Mouse (Mus musculus): ENCODE data around the gene Fbxl4.
"Not testable (repeated sequence)": the region's sequence is repeated elsewhere in the genome, so short reads cannot be mapped to it uniquely, and the experiment has no call there.

The Fbxl4 gene

DNA sequence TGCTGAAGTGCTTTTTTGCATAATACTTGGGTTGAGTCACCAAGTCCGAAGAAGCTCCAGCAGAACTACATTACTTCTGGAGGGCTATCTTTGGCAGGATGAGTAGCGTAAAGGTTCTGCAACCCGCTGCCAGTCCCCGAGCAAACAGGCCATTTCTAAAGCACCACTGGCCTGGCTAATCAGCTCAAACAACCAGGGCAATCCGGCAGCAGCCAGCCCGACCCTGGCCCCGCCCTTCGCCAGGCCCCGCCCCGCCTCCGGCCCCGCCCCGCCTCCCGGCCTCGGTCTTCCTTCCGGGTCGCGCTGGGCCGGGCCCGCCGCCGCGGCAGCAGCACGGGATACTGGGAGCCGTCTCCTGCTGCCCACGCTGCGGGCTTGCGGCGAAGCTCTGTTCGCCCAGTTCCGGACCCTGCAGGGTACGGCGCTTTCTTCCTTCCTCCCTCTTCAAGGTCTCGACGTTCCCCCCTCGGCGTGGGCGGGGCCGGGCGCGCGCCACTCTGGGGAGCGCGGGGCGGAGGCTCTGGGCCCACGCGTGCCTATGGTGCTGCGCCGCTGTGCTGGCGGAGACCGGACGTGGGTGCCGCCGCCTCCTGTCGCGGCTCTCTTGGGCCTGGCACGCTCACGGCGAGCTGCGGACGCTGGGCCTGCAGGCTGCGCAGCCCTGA lies at the start of gene Fbxl4:
Gene Fbxl4 (plus strand): TSS at position 278 of the 665 bp plus-strand sequence.
- peak; percentile 87 for DNase-seq

DNA sequence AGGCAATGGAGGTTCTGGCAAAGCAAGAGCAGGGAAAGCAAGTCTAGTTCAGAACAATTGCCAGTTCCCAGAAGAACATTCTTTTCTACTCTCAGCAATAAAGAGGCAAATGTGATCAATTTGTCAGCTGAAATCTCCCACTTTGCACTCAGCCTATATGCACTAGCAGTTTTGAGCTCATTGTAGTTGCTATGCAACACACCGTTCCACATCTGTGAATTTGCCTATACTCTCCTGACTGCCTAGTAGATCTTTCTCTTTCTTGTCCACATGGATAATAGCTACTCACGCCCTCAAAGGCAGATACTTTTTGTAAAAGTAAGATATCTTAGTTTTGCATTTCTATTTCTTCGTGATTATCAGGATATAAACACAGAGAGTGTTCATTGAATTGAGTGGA lies 42.8 kb upstream of the Fbxl4 start:
- no peak for DNase-seq

DNA sequence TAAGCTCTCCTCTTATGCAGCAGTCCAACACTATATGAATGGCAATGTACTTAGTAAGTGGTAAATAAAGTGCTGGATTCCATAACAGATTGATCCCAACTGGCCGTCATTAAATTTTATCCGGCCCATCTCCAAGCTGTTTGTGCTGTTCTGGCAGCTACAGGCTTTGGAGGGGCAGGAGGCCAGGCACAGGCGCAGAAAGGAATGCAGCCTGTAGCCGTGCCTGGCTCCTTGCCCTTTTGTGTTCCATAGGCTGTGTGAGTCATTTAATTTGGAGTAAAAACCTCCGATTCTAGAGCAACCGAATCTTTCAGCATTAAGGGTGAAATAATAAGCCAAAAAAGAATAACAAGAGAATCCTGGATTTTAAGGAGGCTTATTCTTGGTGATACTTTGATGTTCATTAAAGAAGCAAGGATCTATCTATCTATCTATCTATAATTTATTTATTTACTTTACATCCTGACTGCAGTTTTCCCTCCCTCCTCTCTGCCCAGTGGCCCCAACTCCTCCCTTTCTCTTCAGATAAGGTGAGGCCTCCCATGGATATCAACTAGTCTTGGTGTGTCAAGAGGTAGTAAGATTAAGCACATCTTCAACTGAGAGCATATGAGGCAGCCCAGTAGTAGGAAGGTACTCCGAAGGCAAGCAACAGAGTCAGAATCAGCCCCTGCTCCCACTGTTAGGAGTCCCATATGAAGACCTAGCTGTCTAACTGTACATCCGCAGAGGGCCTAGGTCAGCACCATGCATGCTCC lies 14.3 kb upstream of the Fbxl4 start:
- DNase-seq = peak; percentile 7

DNA sequence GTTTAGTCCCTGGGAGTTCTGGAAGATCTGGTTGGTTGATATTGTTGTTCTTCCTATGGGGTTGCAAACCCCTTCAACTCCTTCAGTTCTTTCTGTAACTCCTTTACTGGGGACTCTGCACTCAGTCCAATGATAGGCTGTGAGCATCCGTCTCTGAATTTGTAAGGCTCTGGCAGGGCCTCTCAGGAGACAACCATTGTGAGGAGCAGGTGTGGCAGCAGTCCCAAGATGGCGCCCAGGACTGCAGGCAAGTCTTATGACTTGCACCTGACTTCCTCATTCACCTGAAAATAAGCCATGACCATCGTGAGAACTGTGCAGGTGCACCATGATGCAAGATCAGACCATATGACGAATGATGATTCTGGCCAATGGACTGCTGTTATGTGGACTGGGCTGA lies 8.3 kb upstream of the Fbxl4 start:
- not testable (repeated sequence) for DNase-seq

DNA sequence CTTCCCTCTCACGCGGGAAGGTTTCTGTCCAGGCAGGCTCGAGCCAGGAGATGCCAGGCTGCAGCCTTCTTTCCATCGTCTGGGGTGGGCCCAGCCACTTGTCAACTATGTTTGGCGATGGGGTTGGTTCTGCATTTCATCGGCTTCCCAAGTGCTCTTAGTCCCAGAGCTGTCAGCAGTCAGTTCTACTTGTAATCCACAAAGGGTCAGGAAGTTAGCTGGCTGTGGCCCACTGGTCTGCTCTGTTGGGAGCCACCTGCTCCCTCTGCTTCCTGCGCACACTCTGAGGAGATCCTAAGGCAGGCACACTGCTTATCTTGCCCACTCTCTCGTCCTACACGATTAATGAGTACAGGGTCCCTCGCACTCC lies 573 bp downstream of the Fbxl4 start:
- no peak for DNase-seq

DNA sequence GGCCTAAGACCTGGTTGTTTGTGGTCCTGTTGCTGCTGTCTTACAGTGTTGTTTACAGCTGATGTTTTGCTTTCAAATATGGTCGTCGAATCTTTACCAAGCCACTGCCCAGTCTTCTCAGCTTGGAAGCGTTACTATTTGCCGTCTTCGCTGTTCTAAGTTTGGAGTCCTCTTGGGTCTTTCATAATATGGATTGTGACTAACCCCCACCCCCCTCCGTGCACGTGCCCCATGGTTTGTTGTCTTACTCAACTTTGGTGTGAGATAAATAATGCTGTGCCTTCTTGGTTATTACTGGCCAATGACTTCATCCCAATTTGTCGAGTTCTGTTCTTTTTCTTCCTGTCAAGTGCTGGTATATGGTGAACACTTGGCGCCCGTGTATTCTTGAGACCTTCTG lies 1.1 kb downstream of the Fbxl4 start:
- no peak for DNase-seq

DNA sequence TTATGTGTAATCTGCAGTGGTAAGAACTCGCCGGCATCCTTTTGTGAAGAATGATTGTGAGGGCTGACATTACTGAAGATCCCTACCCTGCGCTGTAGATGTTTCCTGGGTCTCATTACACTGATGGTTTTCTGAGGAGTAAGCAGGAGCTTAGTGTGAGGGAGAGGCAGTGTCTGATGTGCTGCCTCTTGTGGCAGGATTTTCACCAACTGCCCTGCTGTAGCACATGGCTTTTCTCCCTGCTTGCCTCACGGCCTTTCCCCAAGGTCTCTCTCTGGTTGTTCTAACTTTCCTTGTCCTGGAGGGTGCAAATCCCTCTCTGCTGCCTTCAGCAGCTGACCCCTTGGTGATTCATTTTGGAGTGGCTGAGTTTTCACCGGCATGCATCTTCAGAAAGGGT lies 10.0 kb downstream of the Fbxl4 start:
- DNase-seq = no peak

DNA sequence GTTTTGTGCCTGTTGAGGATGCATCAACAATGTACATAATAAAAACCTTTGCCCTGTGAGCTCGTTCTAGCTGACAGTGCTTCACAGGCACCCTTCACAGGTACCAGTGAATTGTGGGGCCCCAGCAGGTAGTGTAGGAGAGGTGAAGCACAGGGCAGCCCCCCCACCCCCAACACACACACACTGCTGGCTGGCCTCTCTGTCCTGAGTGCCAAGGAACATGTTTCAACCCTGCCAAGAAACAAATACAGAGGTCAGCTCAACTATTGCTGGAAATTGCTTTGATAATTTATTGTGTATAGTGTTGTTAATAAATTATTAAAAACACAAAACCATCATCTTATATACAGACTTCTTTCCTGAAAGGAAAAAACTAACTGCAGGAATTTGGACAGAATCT lies 21.2 kb downstream of the Fbxl4 start:
- no peak for DNase-seq

DNA sequence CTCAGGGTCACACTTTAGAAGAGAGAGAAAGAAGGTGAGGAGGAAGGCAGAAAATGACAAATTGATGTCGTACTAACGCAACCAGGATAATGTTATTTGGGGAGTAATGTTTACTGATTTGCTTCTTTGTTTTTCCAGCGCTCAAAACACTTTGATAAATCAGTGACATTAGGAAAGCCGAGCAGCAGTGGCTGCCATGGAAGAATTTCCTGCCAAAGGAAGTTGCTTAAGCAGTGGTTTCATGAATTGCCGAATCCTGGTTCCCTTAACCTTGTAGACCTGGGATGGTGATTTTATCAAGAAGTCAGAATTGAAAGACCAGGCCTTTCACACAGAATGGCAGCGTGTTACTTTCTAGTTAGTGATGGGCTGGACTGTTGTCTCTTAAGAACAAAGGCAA lies 23.3 kb downstream of the Fbxl4 start:
- DNase-seq = no peak

DNA sequence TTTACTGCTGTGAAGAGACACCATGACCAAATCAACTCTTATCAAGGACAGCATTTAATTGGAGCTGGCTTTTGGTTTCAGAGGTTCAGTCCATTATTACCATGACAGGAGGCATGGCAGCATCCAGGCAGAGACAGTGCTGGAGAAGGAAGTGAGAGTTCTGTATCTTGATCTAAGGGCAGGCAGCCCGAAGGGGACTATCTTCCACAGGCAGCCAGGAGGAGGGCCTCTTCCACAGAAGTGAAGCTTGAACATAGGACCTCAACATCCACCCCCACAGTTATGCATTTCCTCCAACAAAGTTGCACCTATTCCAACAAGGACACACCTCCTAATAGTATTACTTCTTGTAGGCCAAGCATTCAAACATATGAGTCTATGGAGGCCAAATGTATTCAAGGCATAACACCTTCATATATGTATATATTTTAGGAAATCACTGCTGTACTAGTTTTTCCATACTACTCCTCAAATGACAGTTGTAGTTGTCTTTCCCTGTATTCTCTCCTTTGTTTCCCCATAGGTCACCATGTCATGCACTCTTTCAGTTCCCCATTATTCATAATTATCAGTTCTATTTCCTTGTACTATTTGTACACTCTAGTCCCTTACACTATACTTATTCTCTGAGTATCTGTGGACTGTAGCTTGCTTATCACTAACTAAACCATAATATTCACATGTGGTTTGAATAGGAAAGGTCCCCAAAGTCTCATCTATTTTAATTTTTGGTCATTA lies 26.4 kb downstream of the Fbxl4 start:
- DNase-seq = no peak

DNA sequence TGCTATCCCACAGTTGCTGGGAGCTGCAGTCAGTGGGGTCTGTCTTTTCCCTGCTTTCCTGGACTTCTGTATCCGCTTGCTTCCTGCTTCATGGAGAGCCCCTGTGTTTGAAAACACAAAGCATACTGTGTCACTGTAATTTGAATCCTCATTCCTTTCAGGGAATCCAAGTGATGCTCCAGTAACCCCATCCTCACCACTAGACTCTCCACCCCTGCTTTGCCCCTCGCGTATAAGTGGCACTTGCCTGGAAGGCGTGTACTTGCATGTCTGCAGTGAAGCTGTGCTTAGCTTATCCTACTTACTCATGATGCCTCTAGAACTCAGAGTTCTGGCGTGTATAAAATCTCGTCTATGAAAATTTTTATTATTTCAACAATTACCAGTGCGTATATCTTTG lies 32.7 kb downstream of the Fbxl4 start:
- DNase-seq = no peak

DNA sequence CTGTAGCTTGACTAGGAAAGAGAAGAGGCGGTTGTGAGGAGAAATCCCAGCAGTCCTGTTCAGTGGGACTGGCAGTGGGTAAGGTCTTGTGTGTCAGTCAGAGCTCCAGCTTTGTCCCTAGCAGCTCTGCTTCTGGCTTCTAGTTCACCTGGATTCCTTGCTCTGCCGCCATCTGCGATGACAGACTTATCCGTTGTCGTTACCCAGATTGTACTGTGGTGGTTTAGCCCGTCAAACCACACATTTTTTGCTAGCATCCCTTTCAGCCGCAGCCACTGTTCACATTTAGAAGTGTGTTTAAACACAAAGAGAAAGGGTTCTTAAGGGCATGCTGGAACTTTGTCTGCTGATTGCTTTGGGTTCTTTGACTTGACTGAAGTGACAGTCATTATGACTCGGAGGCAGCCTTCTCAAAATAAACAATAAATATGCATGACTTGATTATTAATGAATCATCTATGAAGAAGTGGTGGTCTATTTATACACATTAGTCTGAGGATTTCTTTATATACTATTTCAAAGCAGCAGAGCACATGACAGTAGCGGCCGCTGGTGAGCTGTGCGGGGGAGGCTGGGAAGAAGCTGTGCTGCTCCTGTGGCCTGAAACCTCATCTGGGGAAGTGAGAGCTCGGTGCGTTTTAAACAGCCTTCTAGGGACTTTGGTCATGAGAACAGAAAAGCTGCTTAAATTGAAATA lies 35.6 kb downstream of the Fbxl4 start:
- no peak for DNase-seq

DNA sequence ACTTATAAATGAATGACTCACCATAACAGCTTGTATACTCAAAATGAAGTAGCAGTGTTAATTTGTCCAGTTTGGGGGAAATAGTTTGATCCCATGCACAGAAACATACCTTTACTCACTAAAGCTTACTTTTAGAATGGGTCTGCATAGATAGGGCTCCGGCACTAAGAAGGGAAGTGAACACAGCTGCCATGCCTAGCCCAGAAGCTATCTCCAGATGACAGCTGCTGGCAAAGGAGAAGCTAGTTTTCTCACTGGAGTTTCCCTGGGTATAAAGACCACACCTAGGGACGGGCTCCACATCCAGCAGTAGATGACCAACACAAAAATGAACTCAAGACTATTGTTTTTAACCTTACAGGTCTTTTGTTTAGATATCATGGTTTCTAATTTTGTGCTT lies 38.1 kb downstream of the Fbxl4 start:
- no peak for DNase-seq

DNA sequence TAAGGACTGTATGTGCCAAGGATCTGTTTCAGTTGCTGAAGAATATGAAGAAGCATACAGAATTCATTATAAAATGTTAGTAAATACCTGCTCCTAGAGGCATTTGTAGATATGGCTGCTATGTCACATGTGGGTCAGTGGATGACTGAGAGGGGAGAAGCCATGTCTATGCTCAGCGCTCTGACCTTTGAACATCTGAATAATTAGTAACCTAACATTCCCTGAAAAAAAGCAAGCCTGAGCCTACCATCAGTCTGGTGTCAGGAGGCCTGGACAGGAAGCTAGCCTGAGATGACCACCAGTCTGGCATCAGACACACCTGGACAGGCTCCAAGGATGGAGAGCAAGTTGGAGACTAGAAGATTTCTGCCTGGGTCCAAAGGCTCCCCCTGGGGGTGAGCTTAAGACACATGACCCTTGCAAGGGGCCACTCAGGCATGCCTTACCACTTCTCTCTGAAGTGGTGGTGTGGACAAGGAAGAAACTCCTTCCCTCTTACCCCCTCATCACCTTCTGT lies 39.2 kb downstream of the Fbxl4 start:
- peak; percentile 11 for DNase-seq

DNA sequence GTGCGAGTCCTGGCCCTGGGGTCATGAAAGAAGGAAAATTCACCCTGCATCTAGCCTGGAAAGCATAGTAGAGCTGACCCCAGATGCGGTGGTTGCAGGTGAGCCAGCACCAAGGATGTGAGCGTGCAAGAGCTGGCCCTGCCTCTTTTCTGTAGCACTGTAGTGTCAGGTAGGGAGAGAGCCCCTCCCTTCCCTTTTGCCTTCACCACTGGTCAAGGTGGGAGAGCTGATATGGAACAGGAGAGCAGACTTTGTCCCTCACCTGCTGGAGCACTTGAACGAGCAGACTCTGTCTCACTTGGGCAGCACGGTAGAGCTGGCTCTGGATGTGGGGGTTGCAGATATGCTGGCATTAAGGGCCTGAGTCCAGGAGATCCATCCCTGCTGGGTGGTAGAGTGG lies 39.7 kb downstream of the Fbxl4 start:
- DNase-seq = no peak

DNA sequence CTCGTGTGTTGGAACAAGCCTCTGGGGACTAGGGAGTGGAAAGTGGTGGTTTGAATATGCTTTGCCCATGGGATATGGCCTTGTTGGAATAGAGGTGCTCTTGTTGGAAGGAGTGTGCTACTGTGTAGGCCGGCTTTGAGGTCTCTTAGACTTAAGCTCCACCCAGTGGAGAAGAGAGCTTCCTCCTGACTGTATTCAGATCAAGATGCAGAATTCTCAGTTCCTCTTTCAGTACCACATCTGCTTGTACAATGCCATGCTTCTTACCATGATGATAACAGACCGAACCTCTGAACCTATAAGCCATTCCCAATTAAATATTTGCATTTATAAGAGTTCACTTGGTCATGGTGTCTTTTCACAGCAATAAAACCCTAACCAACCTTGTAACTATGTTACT lies 44.7 kb downstream of the Fbxl4 start:
- no peak for DNase-seq

DNA sequence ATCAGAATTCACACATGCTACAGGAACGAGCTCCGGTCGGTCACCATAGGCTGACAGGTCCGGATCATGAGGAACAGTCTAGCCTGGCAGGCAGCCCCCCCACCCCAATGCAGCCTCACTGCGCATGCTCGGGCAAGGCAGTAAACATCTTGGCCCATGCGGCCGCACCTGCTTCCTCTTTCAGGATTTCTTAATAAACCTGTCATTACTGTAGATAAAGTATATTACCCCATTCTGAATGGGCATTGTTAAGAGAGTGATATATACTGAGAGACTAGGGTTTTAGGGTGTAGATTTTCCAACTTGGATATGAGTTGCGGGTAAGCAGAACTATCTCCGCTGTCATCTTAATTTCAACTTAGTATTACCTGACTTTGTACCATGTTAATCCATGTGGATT lies 45.6 kb downstream of the Fbxl4 start:
- DNase-seq = no peak

DNA sequence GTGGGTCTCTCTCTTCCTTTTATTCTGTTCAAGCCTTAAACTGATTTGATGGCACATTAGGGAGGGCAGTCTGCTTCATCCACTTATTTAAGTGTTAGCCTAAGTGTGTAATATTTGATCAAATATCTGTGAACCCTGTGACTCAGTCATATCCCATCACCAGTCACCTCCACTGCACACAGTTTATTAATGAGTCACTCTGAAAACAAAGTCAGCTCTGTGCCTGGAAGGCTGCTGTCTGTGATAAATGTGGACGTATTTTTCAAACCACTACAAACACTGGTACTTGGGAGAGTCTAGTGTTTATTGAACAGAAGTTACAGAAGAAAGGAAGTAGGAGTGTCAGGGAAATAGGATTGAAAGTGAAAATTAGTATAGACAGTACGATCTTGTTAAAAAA lies 63.3 kb downstream of the Fbxl4 start:
- no peak for DNase-seq

DNA sequence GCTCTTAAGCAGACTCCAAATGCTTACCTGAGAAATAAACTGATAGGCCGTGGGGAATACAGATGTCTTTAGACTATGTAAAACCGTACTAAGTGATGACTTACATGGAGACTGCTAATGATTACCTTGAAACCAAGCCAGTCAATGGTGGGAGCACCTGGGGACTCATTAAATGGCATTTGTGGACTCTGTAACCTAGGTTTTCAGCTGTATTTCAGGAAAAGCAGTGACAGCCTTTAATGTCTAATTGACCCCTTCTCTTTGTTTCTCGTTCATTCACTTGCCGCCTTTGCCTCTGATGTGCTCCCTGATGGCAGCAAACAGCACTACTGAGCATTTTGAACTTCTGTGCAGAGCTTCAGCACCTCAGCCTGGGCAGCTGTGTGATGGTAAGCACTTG lies 65.1 kb downstream of the Fbxl4 start:
- DNase-seq = no peak

DNA sequence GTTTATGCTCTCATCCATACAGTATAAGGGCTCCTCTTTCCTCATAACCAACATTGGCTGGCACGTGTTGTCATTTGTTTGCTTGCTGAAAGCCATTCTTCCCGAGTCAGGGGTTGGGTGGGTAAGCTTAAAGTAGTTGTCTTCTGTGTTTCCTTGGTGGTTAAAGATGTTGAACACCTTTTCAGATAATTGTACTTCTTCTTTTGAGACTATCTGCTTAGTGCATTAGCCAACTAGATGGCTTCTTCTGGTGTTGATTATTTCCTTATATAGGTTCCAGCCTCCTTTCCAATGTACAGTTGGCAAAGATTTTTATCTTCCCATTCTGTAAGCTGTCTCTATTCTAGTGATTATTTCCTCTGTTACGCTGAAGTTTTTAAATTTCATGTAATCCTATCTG lies 70.8 kb downstream of the Fbxl4 start:
- no peak for DNase-seq

DNA sequence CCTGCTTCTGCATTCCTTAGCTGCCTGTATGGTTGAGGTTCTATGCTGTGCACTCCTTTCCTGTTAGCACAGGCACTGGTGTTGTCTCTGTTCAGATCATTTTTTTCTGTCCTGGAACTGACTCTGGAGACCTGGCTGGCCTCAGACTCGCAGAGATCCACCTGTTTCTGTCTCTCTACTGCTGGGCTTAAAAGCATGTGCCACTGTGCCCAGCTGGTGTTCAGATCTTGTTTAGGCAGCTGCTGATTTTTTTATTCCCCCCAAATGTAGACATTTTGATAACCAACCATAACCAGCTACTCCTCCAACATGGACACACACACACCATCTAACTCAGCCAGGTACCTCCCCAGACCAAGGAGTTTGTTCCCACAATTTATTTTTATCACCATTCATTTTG lies 112.2 kb downstream of the Fbxl4 start:
- DNase-seq = no peak

DNA sequence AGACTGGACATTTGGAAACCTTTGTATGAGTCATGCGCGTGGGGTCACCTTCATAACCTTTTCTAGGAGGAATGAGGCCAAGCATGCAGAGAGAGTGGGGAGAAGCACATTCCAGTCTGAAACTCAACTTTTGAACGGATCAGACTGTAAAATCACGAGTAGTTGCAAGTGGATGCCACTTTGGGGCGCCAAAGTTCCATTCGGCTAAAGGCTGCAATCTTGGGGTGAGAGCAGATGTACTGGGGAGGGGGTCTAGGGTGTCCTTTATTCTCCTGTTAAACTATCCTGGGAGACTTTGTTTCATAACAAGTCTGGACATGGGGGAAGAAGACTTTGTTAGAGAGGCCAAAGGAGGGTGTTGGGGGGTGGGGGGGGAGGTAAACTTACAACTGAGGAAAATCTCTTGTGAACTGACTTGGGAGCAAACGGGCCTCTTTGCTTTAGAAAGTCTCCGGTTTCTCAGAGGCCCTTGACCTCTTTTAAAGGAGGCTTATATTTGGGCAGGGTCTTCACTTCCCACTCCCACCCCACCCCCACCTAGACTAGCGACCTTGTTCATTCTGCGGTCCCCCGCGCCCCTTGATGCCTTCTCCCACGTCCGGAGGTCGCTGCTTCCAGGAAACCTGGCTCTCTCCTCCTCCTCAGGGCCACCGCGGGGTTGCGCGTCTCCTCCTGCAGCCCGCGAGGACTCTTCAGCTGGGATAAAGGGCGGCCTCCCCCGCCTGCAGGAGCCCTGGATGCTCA lies 119.8 kb downstream of the Fbxl4 start:
- DNase-seq = no peak
